Mouse (Mus musculus) ovary, adult 18-20 months (tissue): ENCODE data around the gene 1700113H08Rik.

Experiments used
- DNase-seq: peaks from one replicate; pipeline ENCODE4 v3.0.0; 2022; ENCODE audit warnings: low spot score, mixed read lengths

The 1700113H08Rik gene

DNA sequence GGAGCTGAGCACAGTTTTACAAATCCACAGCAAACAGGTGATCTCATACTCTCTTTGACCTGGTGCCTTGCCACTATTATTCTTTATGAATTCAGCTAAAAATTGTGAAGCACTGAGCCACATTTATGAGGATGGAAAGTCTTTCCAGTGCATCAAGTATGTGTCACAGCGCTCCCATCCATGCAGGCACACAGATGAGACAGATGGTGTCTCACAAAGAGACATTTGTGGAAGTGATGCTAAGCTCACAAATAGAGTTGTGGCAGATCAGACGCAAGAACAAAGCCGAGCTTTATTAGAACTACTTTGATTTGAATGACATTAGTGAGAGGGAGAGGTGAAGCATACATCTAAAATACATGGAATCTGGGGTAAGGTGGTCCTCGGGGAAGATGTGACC, 153.2 kb downstream of the 1700113H08Rik start:
- no peak for DNase-seq

DNA sequence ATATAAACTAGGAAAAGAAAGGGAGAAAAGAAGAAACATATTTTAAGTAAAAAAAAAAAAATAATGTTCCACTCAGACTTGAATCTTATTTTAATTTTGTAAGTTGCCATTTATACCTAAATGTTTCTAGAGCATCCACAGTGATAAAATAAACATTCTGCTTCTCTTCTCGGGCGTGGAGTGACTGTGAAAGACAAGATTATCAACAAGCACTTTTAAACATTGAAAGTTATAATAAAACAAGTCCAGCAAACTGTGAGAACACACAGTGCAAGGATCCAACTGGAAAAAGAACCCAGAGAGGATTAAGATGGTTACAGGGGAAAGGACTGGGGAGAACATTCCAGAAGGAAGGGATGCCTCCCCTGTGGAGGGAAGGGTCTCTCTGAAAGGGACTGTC, 155.0 kb downstream of the 1700113H08Rik start:
- DNase-seq = no peak

DNA sequence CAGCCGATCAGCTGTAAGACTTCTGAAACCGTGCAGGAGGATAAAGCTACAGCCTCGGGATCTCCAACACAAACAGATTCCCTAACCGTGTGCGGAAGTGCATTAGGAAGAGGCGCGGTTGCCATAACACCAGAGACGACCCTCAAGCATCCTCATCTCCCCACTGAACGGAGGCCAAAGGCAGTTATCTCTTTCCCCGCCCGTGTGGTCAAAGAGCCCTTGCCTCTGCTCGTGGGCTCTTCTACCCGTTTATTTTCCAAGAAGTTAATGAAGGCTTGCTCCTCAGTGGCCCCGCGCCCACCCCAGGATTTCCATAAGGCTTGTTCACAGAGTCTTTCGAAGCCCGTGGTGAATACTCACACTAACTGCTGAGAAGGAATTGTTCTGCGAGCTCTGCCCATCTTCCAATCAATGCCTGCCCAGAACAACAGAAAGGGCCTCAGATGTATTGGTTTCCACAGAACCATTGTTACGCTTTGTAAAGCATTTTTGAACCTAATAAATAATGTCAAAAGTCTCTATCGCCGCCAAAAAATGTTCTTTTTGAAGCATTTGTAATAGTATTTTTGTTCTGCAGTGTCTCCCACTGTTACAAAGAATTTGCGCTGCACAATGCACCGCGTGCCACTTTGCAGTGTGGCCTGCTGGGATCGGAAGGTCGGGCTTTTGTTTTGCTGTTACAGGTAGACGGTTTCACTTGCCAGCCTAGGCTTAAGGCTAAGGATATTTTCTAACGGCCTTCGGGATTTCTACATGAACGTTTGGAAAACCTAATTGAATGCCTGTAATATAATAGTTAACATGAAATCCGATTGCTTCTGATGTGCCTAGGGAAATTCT, 172.4 kb downstream of the 1700113H08Rik start:
- no peak for DNase-seq

DNA sequence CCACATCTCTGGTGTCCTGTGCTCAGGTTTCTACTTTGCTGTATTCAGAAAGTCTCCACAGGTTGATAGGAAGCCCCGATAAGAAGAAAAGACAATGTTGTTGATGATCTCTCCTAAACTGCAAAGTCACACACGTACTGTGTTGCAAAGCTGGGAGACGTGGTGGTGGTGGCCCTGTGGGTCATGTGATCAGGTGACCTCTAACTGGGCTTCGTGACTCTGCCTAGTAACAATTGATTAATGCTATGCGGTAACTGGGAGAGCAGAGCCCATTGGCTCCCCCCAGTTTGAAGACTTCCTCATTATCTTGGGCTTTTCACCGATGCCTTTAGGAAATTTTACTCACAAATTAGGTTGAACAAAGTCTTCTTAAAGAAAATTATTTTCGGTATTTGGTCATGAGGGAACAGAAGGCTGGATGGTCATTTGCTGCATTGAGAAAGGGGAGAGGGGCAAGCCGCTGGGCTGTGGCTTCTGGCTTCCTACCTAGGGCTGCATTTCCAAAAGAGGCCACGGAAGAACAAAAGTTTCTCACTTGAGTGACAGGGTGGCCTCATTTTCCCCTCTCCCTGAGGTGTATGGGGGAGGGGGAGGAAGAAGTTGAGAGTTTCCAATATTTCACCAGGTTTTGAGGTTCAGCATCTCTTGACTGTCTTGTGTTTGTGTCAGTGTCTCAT, 181.6 kb downstream of the 1700113H08Rik start:
- DNase-seq = no peak

DNA sequence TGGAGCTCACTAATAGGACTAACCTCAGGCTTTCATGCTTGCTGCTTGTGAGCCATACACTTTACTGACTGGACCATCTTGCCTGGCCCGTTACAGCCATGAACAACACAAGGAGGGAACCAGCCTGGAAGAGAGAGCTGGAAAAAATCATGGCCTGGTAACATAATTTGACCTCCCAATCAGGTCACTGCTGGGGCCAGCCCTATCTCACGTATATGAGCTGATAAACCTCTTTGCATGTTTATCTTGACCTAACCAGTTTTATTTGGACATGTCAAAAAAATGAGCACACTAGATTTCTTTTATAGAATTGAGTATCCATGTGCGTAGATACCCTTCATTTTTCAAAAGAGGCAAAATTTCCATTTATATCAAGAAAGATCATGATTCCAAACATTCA, 213.9 kb downstream of the 1700113H08Rik start:
- DNase-seq = no peak

DNA sequence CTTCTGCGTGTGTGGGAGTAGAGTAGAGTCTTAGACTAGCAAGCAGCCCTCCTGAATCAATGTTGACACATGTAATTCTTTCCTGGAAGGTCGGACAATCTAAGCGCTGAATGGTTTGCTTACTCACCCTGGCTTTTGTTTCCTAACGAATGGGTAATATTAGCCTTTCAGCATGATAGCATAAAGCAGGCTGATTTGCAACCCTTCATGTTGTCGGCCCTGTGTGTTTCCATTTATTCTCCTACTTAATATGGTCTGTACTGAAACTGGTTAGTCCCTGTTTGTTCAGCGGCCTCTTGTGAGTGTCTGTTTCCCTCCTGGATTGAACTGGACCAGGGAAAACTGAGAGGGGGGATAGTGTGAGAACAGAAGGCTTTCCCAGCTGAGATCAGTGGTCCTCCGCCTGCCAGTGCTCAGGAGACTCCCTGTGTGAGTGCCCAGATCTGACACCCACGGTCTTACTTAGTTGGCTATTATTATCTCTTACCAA, 214.3 kb downstream of the 1700113H08Rik start:
- no peak for DNase-seq

DNA sequence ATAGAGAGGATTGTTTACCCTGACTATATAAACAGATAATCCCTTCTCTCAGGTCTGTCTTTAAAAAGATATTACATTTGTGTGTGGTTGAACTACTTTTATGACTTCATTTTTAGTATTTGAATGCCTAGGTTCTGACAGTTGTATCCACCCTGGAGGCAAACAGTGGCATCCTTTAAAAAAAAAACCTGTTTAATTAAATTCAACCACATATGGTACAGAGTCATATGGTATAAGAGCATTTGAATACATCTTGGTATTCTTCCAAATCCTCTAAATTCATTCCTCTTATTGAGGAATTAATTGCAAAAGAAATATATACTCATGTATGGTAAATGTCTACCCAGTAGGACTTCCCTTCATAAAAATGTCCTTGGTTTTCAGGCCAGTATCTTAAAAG, 217.2 kb downstream of the 1700113H08Rik start:
- DNase-seq = no peak
